Mouse (Mus musculus) megakaryocyte-erythroid progenitor cell, adult 5-6 weeks (primary cell): ENCODE data around the gene Slc37a4. TPM values are rescaled to one million over a fixed set of nuclear protein-coding genes. Genes with fewer than 3 reads are reported as not detected.
"Not testable (repeated sequence)": the region's sequence is repeated elsewhere in the genome, so short reads cannot be mapped to it uniquely, and the experiment has no call there.

Source experiments
- ATAC-seq: replicated peaks from 2 replicates; pipeline ENCODE4 v1.8.0; 2016; ENCODE audit warnings: mild to moderate bottlenecking, inconsistent platforms; ENCODE audit not compliant: severe bottlenecking, poor library complexity, low FRiP score, low TSS enrichment
- total RNA-seq, 2 experiments: library from RNA; stranded (forward) in 1 of 2; stranded (reverse) in 1 of 2; fragments of 200-1000, 215-1000 nt in 1 of 2; fragments of >200 nt in 1 of 2; fragmentation: Nextera tagmentation in 1 of 2; gene quantifications; 2 replicates each; pipeline ENCODE4 v1.2.3; 2014 to 2017

Slc37a4 gene
- total RNA-seq, 2 experiments from 2014 or later: 11.4 to 32.2 TPM

- no peak for ATAC-seq
Measured at GRCm38 (mm10) chr9:44420280-44420898, 23.7 kb downstream of the Slc37a4 start.

GRCm38 (mm10) chr9:44423576-44423975 is 26.9 kb downstream of the Slc37a4 start:
- ATAC-seq: no peak

GRCm38 (mm10) chr9:44432577-44433185 is 36.0 kb downstream of the Slc37a4 start:
- no peak for ATAC-seq

GRCm38 (mm10) chr9:44435747-44436146 is 39.1 kb downstream of the Slc37a4 start:
- no peak for ATAC-seq

- no peak for ATAC-seq
Measured at GRCm38 (mm10) chr9:44440961-44441360, 44.3 kb downstream of the Slc37a4 start, which contains the start of gene Foxr1. Gene Foxr1 (minus strand): TSS chr9:44441136.

GRCm38 (mm10) chr9:44444402-44445025 is 47.9 kb downstream of the Slc37a4 start:
- ATAC-seq: not testable (repeated sequence)

- ATAC-seq: no peak
Measured at GRCm38 (mm10) chr9:44450387-44450786, 53.7 kb downstream of the Slc37a4 start.

Other genes starting within 250 kb of the Slc37a4 start
- 36.5 and 38.8 TPM in 2 replicates for gene Cbl, start 162.8 kb upstream of the Slc37a4 start, total RNA-seq (2014; fragmentation: Nextera tagmentation)
- 8.4 and 39.5 TPM in 2 replicates for gene Cbl, start 162.8 kb upstream of the Slc37a4 start, total RNA-seq (2017)
- not detected in 2 replicates for gene Ccdc153, start 156.2 kb upstream of the Slc37a4 start, total RNA-seq (2014; fragmentation: Nextera tagmentation)
- not detected in 2 replicates for gene Ccdc153, start 156.2 kb upstream of the Slc37a4 start, total RNA-seq (2017)
- gene Pdzd3, start 145.4 kb upstream of the Slc37a4 start, total RNA-seq (2014; fragmentation: Nextera tagmentation): not detected in 2 replicates
- not detected in 2 replicates for gene Pdzd3, start 145.4 kb upstream of the Slc37a4 start, total RNA-seq (2017)
- gene Nlrx1, start 128.3 kb upstream of the Slc37a4 start, total RNA-seq (2014; fragmentation: Nextera tagmentation): 1.3 and 1.8 TPM in 2 replicates
- gene Nlrx1, start 128.3 kb upstream of the Slc37a4 start, total RNA-seq (2017): 0.80 and 3.1 TPM in 2 replicates
- gene Abcg4, start 108.2 kb upstream of the Slc37a4 start, total RNA-seq (2014; fragmentation: Nextera tagmentation): 82.3 and 111 TPM in 2 replicates
- 13.4 TPM in 2 replicates for gene Abcg4, start 108.2 kb upstream of the Slc37a4 start, total RNA-seq (2017)
- 25.3 and 43.7 TPM in 2 replicates for gene Hinfp, start 91.2 kb upstream of the Slc37a4 start, total RNA-seq (2014; fragmentation: Nextera tagmentation)
- 11.3 and 16.2 TPM in 2 replicates for gene Hinfp, start 91.2 kb upstream of the Slc37a4 start, total RNA-seq (2017)
- gene C2cd2l, start 76.6 kb upstream of the Slc37a4 start, total RNA-seq (2014; fragmentation: Nextera tagmentation): 11.4 and 15.1 TPM in 2 replicates
- gene C2cd2l, start 76.6 kb upstream of the Slc37a4 start, total RNA-seq (2017): 4.0 and 6.9 TPM in 2 replicates
- 31.0 and 35.5 TPM in 2 replicates for gene Dpagt1, start 70.8 kb upstream of the Slc37a4 start, total RNA-seq (2014; fragmentation: Nextera tagmentation)
- 7.9 and 10.1 TPM in 2 replicates for gene Dpagt1, start 70.8 kb upstream of the Slc37a4 start, total RNA-seq (2017)
- 89.4 and 90.9 TPM in 2 replicates for gene H2afx, start 62.2 kb upstream of the Slc37a4 start, total RNA-seq (2014; fragmentation: Nextera tagmentation)
- gene H2afx, start 62.2 kb upstream of the Slc37a4 start, total RNA-seq (2017): 133 and 205 TPM in 2 replicates
- 498 and 537 TPM in 2 replicates for gene Hmbs, start 52.6 kb upstream of the Slc37a4 start, total RNA-seq (2014; fragmentation: Nextera tagmentation)
- 135 and 240 TPM in 2 replicates for gene Hmbs, start 52.6 kb upstream of the Slc37a4 start, total RNA-seq (2017)
- gene Vps11, start 35.2 kb upstream of the Slc37a4 start, total RNA-seq (2014; fragmentation: Nextera tagmentation): 16.4 and 24.5 TPM in 2 replicates
- 12.8 and 15.3 TPM in 2 replicates for gene Vps11, start 35.2 kb upstream of the Slc37a4 start, total RNA-seq (2017)
- 45.1 and 45.6 TPM in 2 replicates for gene Hyou1, start 17.4 kb upstream of the Slc37a4 start, total RNA-seq (2014; fragmentation: Nextera tagmentation)
- gene Hyou1, start 17.4 kb upstream of the Slc37a4 start, total RNA-seq (2017): 56.5 and 77.5 TPM in 2 replicates
- 4,337 and 4,372 TPM in 2 replicates for gene Rps25, start 10.3 kb downstream of the Slc37a4 start, total RNA-seq (2014; fragmentation: Nextera tagmentation)
- 1,747 and 2,464 TPM in 2 replicates for gene Rps25, start 10.3 kb downstream of the Slc37a4 start, total RNA-seq (2017)
- 71.6 and 116 TPM in 2 replicates for gene Trappc4, start 10.7 kb downstream of the Slc37a4 start, total RNA-seq (2014; fragmentation: Nextera tagmentation)
- 28.4 and 36.8 TPM in 2 replicates for gene Trappc4, start 10.7 kb downstream of the Slc37a4 start, total RNA-seq (2017)
- gene Ccdc84, start 21.7 kb downstream of the Slc37a4 start, total RNA-seq (2014; fragmentation: Nextera tagmentation): 51.4 and 56.1 TPM in 2 replicates
- 18.9 and 19.3 TPM in 2 replicates for gene Ccdc84, start 21.7 kb downstream of the Slc37a4 start, total RNA-seq (2017)
- gene Foxr1, start 44.3 kb downstream of the Slc37a4 start, total RNA-seq (2014; fragmentation: Nextera tagmentation): not detected in 2 replicates
- not detected in 2 replicates for gene Foxr1, start 44.3 kb downstream of the Slc37a4 start, total RNA-seq (2017)
- gene Upk2, start 58.1 kb downstream of the Slc37a4 start, total RNA-seq (2014; fragmentation: Nextera tagmentation): not detected in 2 replicates
- gene Upk2, start 58.1 kb downstream of the Slc37a4 start, total RNA-seq (2017): not detected in 2 replicates
- 4.8 and 5.5 TPM in 2 replicates for gene Bcl9l, start 86.0 kb downstream of the Slc37a4 start, total RNA-seq (2014; fragmentation: Nextera tagmentation)
- gene Bcl9l, start 86.0 kb downstream of the Slc37a4 start, total RNA-seq (2017): 0.52 and 3.7 TPM in 2 replicates
- 0.54 and 6.2 TPM in 2 replicates for gene Cxcr5, start 165.0 kb downstream of the Slc37a4 start, total RNA-seq (2014; fragmentation: Nextera tagmentation)
- 0.08 and 1.8 TPM in 2 replicates for gene Cxcr5, start 165.0 kb downstream of the Slc37a4 start, total RNA-seq (2017)
- gene Ddx6, start 208.0 kb downstream of the Slc37a4 start, total RNA-seq (2014; fragmentation: Nextera tagmentation): 73.6 and 92.1 TPM in 2 replicates
- 76.4 and 93.3 TPM in 2 replicates for gene Ddx6, start 208.0 kb downstream of the Slc37a4 start, total RNA-seq (2017)